Mouse (Mus musculus): Measurements from ENCODE around the gene Apoc4. TPM values are rescaled to one million over a fixed set of nuclear protein-coding genes. Genes with fewer than 3 reads are reported as not detected.

The Apoc4 gene
- polyA plus RNA-seq, 1 experiment from 2014 or later, result 74.0 TPM

GRCm38 (mm10) chr7:19698907-19699826 lies 17.9 kb upstream of the Apoc4 start, which contains the start of gene Apoe:
TSS of gene Apoe (minus strand) at chr7:19699188.
- H3K9me3 ChIP-seq (replicated peaks), result no peaks in the 10 kb centered on the region
- ATAC-seq (ENCODE audit: low read depth) (peak; percentile 49), DNase-seq (no peak)
- H3K4me1 ChIP-seq (replicated peaks), result peaks cover 88% of the 10 kb centered on the region
- H3K4me3 ChIP-seq (replicated peaks), result peak within 1 kb of the TSS; percentile 51
- peak within 1 kb of the TSS; percentile 82 for H3K27ac ChIP-seq
- WGBS (ENCODE audit: insufficient replicate concordance), result 2% methylated on average over 20 of the region's 20 CpGs
- peak within 1 kb of the TSS; percentile 59 for H3K9ac ChIP-seq
- H3K4me2 ChIP-seq, result peak within 1 kb of the TSS; percentile 64
- H3K27me3 ChIP-seq, result no peaks in the 10 kb centered on the region
- peaks cover 50% of the 10 kb centered on the region for H3K36me3 ChIP-seq

- H3K27ac ChIP-seq, result peak overlapping the region; percentile 82
- H3K9me3 ChIP-seq (replicated peaks), result no peaks in the 10 kb centered on the region
- peaks cover 95% of the 10 kb centered on the region for H3K4me1 ChIP-seq (replicated peaks)
- peak overlapping the region; percentile 51 for H3K4me3 ChIP-seq (replicated peaks)
- H3K36me3 ChIP-seq, result peaks cover 41% of the 10 kb centered on the region
- H3K9ac ChIP-seq, result peak overlapping the region; percentile 59
- WGBS (ENCODE audit: insufficient replicate concordance), result 2% methylated on average over 28 of the region's 28 CpGs
- DNase-seq, result no peak
- H3K4me2 ChIP-seq, result peak overlapping the region; percentile 64
- no peaks in the 10 kb centered on the region for H3K27me3 ChIP-seq
- no peak for ATAC-seq (ENCODE audit: low read depth)
Observed at GRCm38 (mm10) chr7:19697949-19698906, 16.9 kb upstream of the Apoc4 start.

DNA sequence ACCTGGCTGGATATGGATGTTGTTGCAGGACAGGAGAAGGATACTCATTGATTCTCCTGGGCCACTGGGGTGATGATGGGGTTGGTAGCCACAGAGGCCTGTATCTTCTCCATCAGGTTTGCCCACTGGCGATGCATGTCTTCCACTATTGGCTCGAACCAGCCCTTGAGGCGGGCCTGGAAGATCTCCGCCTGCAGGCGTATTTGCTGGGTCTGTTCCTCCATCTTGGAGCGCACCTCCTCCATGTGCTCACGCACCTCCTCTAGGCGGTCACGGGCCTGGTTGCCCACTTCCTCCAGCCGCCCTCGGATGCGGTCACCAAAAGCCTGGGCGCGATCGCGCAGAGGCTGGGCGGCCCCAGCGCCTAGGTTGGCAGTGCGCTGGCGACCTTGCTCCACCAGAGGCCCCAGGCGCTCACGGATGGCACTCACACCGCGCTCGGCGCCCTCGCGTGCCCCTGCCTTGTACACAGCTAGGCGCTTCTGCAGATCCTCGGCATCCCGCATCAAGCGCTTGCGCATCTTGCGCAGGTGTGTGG lies 15.1 kb upstream of the Apoc4 start:
- Histone ChIP-seq H3K4me3 (replicated peaks) (peak overlapping the region; percentile 51), H3K36me3 (peaks cover 23% of the 10 kb centered on the region), H3K27ac (peak overlapping the region; percentile 87)

DNA sequence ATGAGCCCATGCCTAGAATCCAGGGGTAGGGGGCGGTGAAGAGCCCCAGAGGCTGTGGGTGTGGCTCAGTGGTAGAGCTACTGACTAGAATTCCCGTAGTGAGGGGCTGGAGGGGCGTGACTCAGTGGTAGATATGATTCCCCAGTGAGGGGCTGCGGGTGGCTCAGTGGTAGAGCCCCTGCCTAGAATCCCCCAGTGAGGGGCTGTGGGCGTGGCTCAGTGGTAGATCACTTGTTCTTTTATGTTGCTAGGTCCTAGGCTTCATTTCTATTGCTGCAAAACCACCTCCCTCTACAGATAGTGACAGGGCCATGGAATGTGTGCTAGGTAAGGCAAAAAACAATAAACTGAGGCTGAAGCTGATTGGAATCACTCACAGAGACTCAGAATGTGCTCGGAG lies 14.6 kb upstream of the Apoc4 start:
- H3K4me2 ChIP-seq, result peak overlapping the region; percentile 64
- H3K9me3 ChIP-seq (replicated peaks), result no peaks in the 10 kb centered on the region
- WGBS (ENCODE audit: insufficient replicate concordance), result 24% methylated on average over 6 of the region's 6 CpGs
- no peak for DNase-seq
- ATAC-seq (ENCODE audit: low read depth), result no peak
- H3K36me3 ChIP-seq, result peaks cover 21% of the 10 kb centered on the region
- H3K27me3 ChIP-seq, result no peaks in the 10 kb centered on the region
- H3K27ac ChIP-seq, result peak overlapping the region; percentile 87
- H3K4me1 ChIP-seq (replicated peaks), result peaks cover 95% of the 10 kb centered on the region
- no peak overlapping the region for H3K9ac ChIP-seq
- no peak overlapping the region; the same call in 1 of the 2 replicates for H3K4me3 ChIP-seq (replicated peaks)

More for the DNA sequence above, 15.1 kb upstream of the Apoc4 start:
- WGBS (ENCODE audit: insufficient replicate concordance), result 83% methylated on average over 34 of the region's 34 CpGs
- Histone ChIP-seq H3K4me2 (peak overlapping the region; percentile 64), H3K27me3 (no peaks in the 10 kb centered on the region), H3K4me1 (replicated peaks) (peaks cover 95% of the 10 kb centered on the region), H3K9me3 (replicated peaks) (no peaks in the 10 kb centered on the region), H3K9ac (peak overlapping the region; percentile 59)
- no peak for DNase-seq
- ATAC-seq (ENCODE audit: low read depth), result no peak

GRCm38 (mm10) chr7:19695213-19695594 lies 13.9 kb upstream of the Apoc4 start:
- H3K27me3 ChIP-seq, result no peaks in the 10 kb centered on the region
- H3K4me2 ChIP-seq, result peak overlapping the region; percentile 29

DNA sequence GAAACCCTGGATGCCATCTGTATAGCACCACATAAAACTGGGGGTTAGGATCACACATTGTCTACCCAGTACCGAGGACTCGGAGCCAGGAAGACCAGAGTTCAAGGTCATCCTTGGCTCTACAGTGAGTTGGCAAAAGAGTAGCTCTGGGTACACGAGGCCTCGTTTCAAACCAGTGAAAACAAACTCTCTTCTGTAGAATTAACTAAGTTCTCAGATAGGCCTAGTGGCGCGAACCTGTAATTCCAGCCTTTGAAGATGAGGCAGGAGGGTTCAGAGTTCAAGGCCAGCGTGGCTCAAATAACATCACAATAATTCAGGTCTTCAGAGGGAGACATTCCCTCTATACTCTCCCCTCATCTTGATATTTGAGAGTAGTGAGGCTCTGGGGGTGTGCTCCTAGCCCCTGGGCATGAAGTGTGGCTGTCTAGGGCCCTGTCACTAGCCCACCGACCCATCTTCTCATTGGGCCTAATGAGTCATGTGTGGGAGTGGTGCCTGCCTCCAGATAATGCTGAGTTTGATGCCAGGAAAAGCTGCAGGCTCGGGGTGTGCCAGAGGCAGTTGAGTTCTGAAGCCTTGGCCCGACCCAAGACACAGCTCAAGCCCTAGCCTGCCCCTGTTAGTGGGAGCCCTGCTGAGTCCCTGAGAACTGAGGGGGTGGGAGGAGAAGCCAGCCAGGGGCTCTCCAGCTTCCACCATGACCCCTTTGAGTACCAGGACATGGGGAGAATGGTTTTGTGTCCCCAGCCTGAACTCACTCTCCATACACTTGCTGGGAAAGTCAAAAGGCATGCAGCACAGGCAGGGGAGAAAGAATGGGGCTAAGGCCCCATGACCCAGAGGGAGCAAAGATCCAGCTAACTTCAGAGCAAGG lies 13.3 kb upstream of the Apoc4 start:
- peaks cover 83% of the 10 kb centered on the region for H3K4me1 ChIP-seq (replicated peaks)
- H3K36me3 ChIP-seq, result peaks cover 19% of the 10 kb centered on the region
- H3K4me3 ChIP-seq (replicated peaks), result no peak overlapping the region
- no peaks in the 10 kb centered on the region for H3K9me3 ChIP-seq (replicated peaks)
- H3K27ac ChIP-seq, result peak overlapping the region; percentile 87
- peak overlapping the region; percentile 29 for H3K4me2 ChIP-seq
- H3K27me3 ChIP-seq, result no peaks in the 10 kb centered on the region
- DNase-seq, result no peak
- 44% methylated on average over 10 of the region's 10 CpGs for WGBS (ENCODE audit: insufficient replicate concordance)
- peak overlapping the region; percentile 39; the same call in 1 of the 2 replicates for H3K9ac ChIP-seq
- ATAC-seq (ENCODE audit: low read depth), result no peak

More at GRCm38 (mm10) chr7:19695213-19695594, 13.9 kb upstream of the Apoc4 start:
- DNase-seq, result no peak
- Histone ChIP-seq H3K27ac (peak overlapping the region; percentile 87), H3K9me3 (replicated peaks) (no peaks in the 10 kb centered on the region), H3K4me1 (replicated peaks) (peaks cover 89% of the 10 kb centered on the region), H3K36me3 (peaks cover 20% of the 10 kb centered on the region), H3K4me3 (replicated peaks) (no peak overlapping the region), H3K9ac (peak overlapping the region; percentile 39; the same call in 1 of the 2 replicates)
- WGBS (ENCODE audit: insufficient replicate concordance), result 3% methylated on average over 8 of the region's 8 CpGs
- no peak for ATAC-seq (ENCODE audit: low read depth)

DNA sequence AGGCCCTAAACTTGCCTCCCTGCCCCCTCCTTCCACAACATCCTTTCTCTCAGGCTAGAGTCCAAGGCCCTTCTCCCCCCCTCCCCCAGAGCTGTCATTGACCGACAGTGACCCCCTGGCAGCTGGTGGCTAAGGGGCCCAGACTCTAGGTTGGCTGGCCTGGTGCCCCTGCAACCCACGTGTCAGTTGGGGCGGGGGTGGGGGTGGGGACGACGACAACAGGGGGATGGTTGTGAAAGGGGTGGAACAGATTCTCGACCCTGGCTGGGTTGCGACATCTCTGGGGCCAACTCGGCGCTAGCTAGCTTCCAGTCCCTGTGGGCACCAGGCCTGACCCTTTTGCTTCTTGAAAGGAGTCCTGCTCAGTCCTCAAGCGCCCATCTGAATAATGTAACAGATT lies 12.1 kb upstream of the Apoc4 start:
- no peaks in the 10 kb centered on the region for H3K27me3 ChIP-seq
- no peak overlapping the region for H3K9ac ChIP-seq
- peak; percentile 52 for ATAC-seq (ENCODE audit: low read depth)
- no peak overlapping the region for H3K4me3 ChIP-seq (replicated peaks)
- peak overlapping the region; percentile 87 for H3K27ac ChIP-seq
- H3K4me1 ChIP-seq (replicated peaks), result peaks cover 72% of the 10 kb centered on the region
- peak overlapping the region; percentile 18; the same call in 1 of the 2 replicates for H3K4me2 ChIP-seq
- peaks cover 19% of the 10 kb centered on the region for H3K36me3 ChIP-seq
- no peaks in the 10 kb centered on the region for H3K9me3 ChIP-seq (replicated peaks)
- WGBS (ENCODE audit: insufficient replicate concordance), result 15% methylated on average over 10 of the region's 10 CpGs
- no peak for DNase-seq

- H3K9ac ChIP-seq, result peak within 1 kb of the TSS; percentile 52
- ATAC-seq (ENCODE audit: low read depth) (no peak; the same call in 1 of the 2 replicates), DNase-seq (peak; percentile 34)
- peak within 1 kb of the TSS; percentile 41 for H3K4me3 ChIP-seq (replicated peaks)
- 58% methylated on average over 28 of the region's 28 CpGs for WGBS (ENCODE audit: insufficient replicate concordance)
- H3K9me3 ChIP-seq (replicated peaks), result no peaks in the 10 kb centered on the region
- H3K27me3 ChIP-seq, result no peaks in the 10 kb centered on the region
- H3K4me2 ChIP-seq, result peak within 1 kb of the TSS; percentile 45
- H3K4me1 ChIP-seq (replicated peaks), result peaks cover 66% of the 10 kb centered on the region
- H3K27ac ChIP-seq, result peak within 1 kb of the TSS; percentile 87
- peaks cover 15% of the 10 kb centered on the region for H3K36me3 ChIP-seq
Observed at GRCm38 (mm10) chr7:19691873-19692865, 10.9 kb upstream of the Apoc4 start, which contains the start of gene Apoc1. TSS of gene Apoc1 (minus strand) at chr7:19692660.

GRCm38 (mm10) chr7:19691434-19691833 lies 10.2 kb upstream of the Apoc4 start:
- Histone ChIP-seq H3K27me3 (no peaks in the 10 kb centered on the region), H3K36me3 (peaks cover 8% of the 10 kb centered on the region), H3K9ac (peak overlapping the region; percentile 52; the same call in 1 of the 2 replicates), H3K4me3 (replicated peaks) (peak overlapping the region; percentile 41), H3K4me2 (peak overlapping the region; percentile 45), H3K27ac (peak overlapping the region; percentile 74), H3K4me1 (replicated peaks) (peaks cover 66% of the 10 kb centered on the region), H3K9me3 (replicated peaks) (no peaks in the 10 kb centered on the region)
- ATAC-seq (ENCODE audit: low read depth) (no peak), DNase-seq (no peak)
- 65% methylated on average over 6 of the region's 6 CpGs for WGBS (ENCODE audit: insufficient replicate concordance)
